Mouse (Mus musculus): ENCODE measurements around the gene Fam32a. TPM values are rescaled to one million over a fixed set of nuclear protein-coding genes. Genes with fewer than 3 reads are reported as not detected.
A peak's percentile ranks its signal among the peaks of the same experiment; 100 is the strongest.

The Fam32a gene
- total RNA-seq, 2 experiments from 2014 or later = 30.3 to 32.9 TPM

GRCm38 (mm10) chr8:72239499-72240402, 20.2 kb downstream of the Fam32a start, which contains the start of gene Ap1m1:
TSS of gene Ap1m1 (plus strand) at chr8:72240018.
- ATAC-seq (replicated peaks; ENCODE audit: low FRiP score, poor library complexity, severe bottlenecking) = peak; percentile 93

DNA sequence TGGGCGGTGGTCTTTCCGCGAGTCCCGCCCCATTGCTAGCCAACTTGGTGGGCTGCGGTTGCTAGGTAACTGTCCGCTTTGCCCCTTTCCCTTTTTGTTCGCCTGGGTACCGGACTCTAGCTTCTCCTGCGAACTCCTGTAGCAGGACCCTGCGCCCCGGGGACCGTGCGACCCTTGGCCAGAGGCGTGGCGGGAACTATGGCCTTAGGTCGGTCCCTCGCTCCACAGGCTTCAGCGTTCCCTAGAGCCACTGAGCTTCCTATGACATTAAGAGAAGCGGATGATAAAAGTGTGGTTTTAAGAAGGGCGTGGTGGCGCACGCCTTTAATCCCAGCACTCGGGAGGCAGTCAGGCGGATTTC, 20.9 kb downstream of the Fam32a start:
- peak; percentile 42 for ATAC-seq (replicated peaks; ENCODE audit: low FRiP score, poor library complexity, severe bottlenecking)

GRCm38 (mm10) chr8:72240951-72241350, 21.4 kb downstream of the Fam32a start:
- ATAC-seq (replicated peaks; ENCODE audit: low FRiP score, poor library complexity, severe bottlenecking) = no peak

DNA sequence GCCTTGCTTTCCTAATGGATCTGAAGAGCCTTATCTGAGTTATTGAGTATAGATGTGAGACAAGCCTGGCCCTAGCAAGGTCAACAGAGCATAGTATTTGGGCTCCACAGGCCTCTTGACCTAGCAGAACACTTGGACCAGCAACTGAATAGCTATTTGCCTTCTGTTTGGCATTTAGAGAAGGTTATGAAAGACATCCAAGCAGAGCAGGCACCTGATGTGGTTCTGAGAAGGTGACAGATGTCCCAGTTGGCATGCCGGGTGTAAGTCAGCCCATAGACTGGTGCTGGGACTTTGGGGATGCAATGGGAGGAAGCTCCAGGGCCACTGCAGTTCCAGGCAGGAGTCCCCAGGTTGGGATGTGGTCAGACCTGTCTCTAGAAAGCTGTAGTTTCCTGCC, 22.7 kb downstream of the Fam32a start:
- ATAC-seq (replicated peaks; ENCODE audit: low FRiP score, poor library complexity, severe bottlenecking) = no peak

- ATAC-seq (replicated peaks; ENCODE audit: low FRiP score, poor library complexity, severe bottlenecking) = no peak
These were observed 25.1 kb downstream of the Fam32a start for GRCm38 (mm10) chr8:72244610-72245009.

GRCm38 (mm10) chr8:72257171-72257901, 37.8 kb downstream of the Fam32a start:
- ATAC-seq (replicated peaks; ENCODE audit: low FRiP score, poor library complexity, severe bottlenecking) = no peak

- no peak for ATAC-seq (replicated peaks; ENCODE audit: low FRiP score, poor library complexity, severe bottlenecking)
These were observed 38.3 kb downstream of the Fam32a start for GRCm38 (mm10) chr8:72257902-72258238.

GRCm38 (mm10) chr8:72259862-72260261, 40.3 kb downstream of the Fam32a start:
- ATAC-seq (replicated peaks; ENCODE audit: low FRiP score, poor library complexity, severe bottlenecking) = no peak

GRCm38 (mm10) chr8:72260585-72260984, 41.1 kb downstream of the Fam32a start:
- ATAC-seq (replicated peaks; ENCODE audit: low FRiP score, poor library complexity, severe bottlenecking) = no peak

DNA sequence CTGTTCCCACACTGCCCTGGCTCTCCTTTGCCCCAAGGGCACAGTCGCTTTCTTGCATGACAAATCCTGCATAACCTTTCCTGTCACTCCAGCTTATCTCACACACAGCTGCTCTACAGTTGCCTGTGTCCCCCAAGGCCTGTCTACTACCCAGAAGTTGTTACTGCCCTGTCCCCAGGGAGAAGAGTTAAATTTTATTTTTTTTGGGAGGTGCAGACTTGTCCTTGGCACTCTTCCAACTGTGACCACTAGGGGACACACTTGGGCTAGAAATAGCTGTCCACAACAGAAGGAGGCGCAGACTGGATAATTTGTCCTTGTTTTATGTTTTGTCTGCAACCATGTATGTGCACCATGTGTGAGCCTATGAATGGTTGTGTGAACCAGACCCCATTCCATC, 41.5 kb downstream of the Fam32a start:
- no peak for ATAC-seq (replicated peaks; ENCODE audit: low FRiP score, poor library complexity, severe bottlenecking)

GRCm38 (mm10) chr8:72261431-72261830, 41.9 kb downstream of the Fam32a start:
- ATAC-seq (replicated peaks; ENCODE audit: low FRiP score, poor library complexity, severe bottlenecking) = no peak

DNA sequence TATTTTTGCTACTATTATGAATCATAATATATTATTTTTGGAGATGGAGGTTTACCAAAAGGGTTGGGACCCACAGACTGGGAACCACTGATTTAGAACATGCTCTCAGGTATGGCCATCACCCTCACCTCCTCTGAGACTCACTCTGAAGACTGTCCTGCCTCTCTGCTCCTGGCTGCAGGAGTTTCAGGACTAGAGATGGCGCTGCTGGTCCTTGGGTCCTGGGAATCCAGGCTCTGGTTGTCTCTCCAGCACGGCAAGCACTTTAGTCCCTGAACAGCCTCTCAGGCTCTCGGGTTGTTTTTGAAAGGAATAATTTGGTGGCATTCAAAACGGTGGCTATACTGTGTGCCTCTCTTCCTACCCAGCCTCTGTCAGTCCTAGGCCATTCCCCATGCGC, 42.3 kb downstream of the Fam32a start:
- ATAC-seq (replicated peaks; ENCODE audit: low FRiP score, poor library complexity, severe bottlenecking) = no peak

DNA sequence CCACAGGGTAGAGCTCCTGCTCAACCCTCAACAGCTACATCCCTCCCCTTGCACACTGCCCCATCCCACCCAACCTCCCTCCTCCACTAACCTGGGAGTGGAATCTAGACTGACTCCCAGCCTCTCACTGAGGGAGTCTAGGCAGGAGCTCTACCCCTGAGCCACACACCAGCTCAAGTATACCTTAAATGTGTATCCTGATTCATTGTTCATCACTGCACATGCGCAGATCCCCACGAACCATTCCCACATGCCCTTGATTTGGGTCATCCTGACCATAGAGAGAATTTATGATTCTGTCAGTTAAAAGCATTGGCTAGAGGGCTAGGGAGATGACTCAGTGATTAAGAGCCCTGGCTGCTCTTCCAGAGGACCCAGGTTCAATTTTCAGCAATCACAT, 43.2 kb downstream of the Fam32a start:
- no peak for ATAC-seq (replicated peaks; ENCODE audit: low FRiP score, poor library complexity, severe bottlenecking)

- no peak for ATAC-seq (replicated peaks; ENCODE audit: low FRiP score, poor library complexity, severe bottlenecking)
These were observed 43.9 kb downstream of the Fam32a start for GRCm38 (mm10) chr8:72263451-72263850.

- ATAC-seq (replicated peaks; ENCODE audit: low FRiP score, poor library complexity, severe bottlenecking) = no peak
These were observed 45.8 kb downstream of the Fam32a start for GRCm38 (mm10) chr8:72265342-72265741.

GRCm38 (mm10) chr8:72266671-72267070, 47.1 kb downstream of the Fam32a start:
- ATAC-seq (replicated peaks; ENCODE audit: low FRiP score, poor library complexity, severe bottlenecking) = no peak

GRCm38 (mm10) chr8:72267106-72267505, 47.6 kb downstream of the Fam32a start:
- no peak for ATAC-seq (replicated peaks; ENCODE audit: low FRiP score, poor library complexity, severe bottlenecking)

GRCm38 (mm10) chr8:72268356-72268755, 48.8 kb downstream of the Fam32a start:
- ATAC-seq (replicated peaks; ENCODE audit: low FRiP score, poor library complexity, severe bottlenecking) = no peak

- ATAC-seq (replicated peaks; ENCODE audit: low FRiP score, poor library complexity, severe bottlenecking) = no peak
These were observed 51.1 kb downstream of the Fam32a start for GRCm38 (mm10) chr8:72270606-72271005.

DNA sequence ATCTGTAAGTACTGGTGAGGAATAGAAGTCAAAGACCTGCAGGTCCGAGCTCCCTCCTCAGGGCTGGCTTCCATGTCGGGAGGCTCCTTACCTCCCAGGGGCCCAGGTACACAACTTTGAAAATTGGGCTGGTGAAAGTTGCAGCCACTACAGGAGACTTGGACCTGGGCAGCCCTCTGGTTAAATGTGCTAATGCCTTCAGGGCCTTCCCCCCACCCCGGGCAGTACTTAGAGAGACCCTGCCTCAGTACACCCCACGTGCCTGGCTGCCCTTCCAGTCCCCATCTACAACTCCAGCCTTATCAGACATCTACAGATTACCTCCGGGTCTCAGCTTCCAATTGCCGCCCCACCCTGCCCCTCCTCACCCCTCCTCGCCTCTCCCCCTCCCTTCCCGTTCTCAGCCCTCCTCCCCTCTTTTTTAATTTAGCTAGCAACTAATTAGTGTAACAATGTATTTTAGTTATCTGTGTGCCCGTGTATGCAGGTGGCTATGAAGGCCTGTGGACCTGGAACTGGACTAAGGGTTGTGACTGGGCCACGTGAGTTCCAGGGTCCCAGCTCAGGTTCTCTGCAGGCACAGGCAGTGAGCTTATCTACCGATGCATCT, 51.6 kb downstream of the Fam32a start:
- no peak for ATAC-seq (replicated peaks; ENCODE audit: low FRiP score, poor library complexity, severe bottlenecking)

DNA sequence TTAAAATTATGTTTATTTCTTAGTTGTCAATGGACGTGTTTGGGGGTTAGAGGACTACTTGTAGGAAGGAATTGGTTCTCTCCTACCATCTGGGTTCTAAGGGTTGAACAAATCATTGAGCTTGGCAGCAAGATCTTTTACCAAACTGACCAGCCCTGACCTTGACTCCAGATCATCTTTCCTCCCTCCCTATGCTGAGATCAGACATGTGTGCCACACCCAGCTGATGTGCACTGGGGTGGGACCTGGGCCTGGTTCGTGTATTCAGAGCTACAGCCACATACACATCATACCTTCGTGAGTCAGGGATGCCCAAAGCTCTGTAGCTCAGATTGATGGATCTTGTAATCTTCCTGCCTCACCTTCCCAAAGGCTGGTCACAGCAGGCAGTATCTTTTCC, 52.2 kb downstream of the Fam32a start:
- no peak for ATAC-seq (replicated peaks; ENCODE audit: low FRiP score, poor library complexity, severe bottlenecking)

Measured in erythroblast, adult 5-6 weeks (primary cell).